Mouse (Mus musculus): ENCODE measurements at regions not wholly inside any gene's neighbourhood (a gene's known extent, or its start where the extent isn't known, plus 50 kb on each side); places are given as distances from the start of the nearest gene placed in this dataset.

DNA sequence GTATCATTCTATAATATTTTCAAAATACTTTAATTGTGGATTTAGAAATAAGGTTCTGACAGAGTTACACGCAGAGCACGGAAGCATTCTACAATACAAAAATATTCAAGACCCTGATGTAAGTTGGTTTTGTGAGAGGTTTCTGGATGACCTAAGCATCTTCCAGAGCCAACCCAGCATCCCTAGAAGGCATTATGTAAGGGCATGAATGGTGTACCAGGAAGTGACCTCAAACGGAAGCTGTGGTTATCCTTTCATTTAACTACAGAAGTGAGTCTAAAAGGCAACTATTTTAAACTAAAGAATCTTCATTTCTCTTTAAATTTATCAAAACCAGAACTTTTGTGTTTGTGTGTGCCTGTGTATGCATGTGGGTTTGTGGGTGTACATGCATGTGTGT is 66.8 kb upstream of the Fam98a start:
- TF ChIP-seq CTCF (IDR thresholded peaks at IDR 0.05; ENCODE audit: low read depth, low read length) = no peak
- no peak for TF ChIP-seq POLR2A (IDR thresholded peaks at IDR 0.05; ENCODE audit: borderline replicate concordance, low read depth, low read length)

Data from bone marrow macrophage, adult 2 months (primary cell).